Comparison of ENCODE assay signal across 8 mouse cellular contexts in genomic region chr5:139750535-139750934, GRCm38 (mm10). TPM values are rescaled to one million over a fixed set of nuclear protein-coding genes. Genes with fewer than 3 reads are reported as not detected.
DNase-seq lines count a peak whose midpoint lies in the region; ATAC-seq and TF ChIP-seq lines count a peak whose summit lies in the region.

No protein-coding gene starts in this region.

- no peaks in the 10 kb centered on the region for H3K27me3 ChIP-seq in thymus, adult 2 months (ENCODE audit: control insufficient read depth, insufficient read depth, low read length)
- H3K27me3 ChIP-seq in forebrain, embryonic 15.5 days: 0 out of 2 replicates have a peak, but pooled peaks cover 4% of the 10 kb centered on the region
- no peaks in the 10 kb centered on the region for H3K27me3 ChIP-seq in liver, embryonic 16.5 days (ENCODE audit: control insufficient read depth, insufficient read depth, low read depth, low read length)
- H3K27me3 ChIP-seq in neural tube, embryonic 12.5 days (replicated peaks): no peaks in the 10 kb centered on the region; the same call in 1 of the 2 replicates

- peak; percentile 62 for DNase-seq in thymus, adult 2 months
- DNase-seq in thymus, adult 18-20 months: no peak
- DNase-seq in brain, embryonic 14.5 days (ENCODE audit: low read depth): peak; percentile 70
- DNase-seq in hindlimb bud, embryonic 11.5 days (ENCODE audit: extremely low spot score, low read depth, low spot score): peak; percentile 30
- peak; percentile 64 for DNase-seq in urinary bladder, postnatal 25 days (ENCODE audit: low spot score)

- H3K4me2 ChIP-seq in forebrain, embryonic 15.5 days (replicated peaks): no peak overlapping the region
- H3K4me2 ChIP-seq in liver, embryonic 16.5 days (ENCODE audit: low read depth, low read length): no peak overlapping the region
- H3K4me2 ChIP-seq in neural tube, embryonic 12.5 days (replicated peaks): no peak overlapping the region

- peaks cover 4% of the 10 kb centered on the region; the same call in 1 of the 2 replicates for H3K36me3 ChIP-seq in thymus, adult 2 months (ENCODE audit: control insufficient read depth, insufficient read depth, low read length)
- H3K36me3 ChIP-seq in forebrain, embryonic 15.5 days: peaks cover 37% of the 10 kb centered on the region
- H3K36me3 ChIP-seq in liver, embryonic 16.5 days (ENCODE audit: control insufficient read depth, insufficient read depth): peaks cover 3% of the 10 kb centered on the region; the same call in 1 of the 2 replicates
- H3K36me3 ChIP-seq in neural tube, embryonic 12.5 days: peaks cover 51% of the 10 kb centered on the region

- TF ChIP-seq CTCF in thymus, adult 2 months (IDR thresholded peaks at IDR 0.05; ENCODE audit: borderline replicate concordance, control insufficient read depth, extremely low read depth, insufficient read depth, low read length, poor library complexity): peak; percentile 91; the same call in 1 of the 2 replicates
- peak; percentile 93 for TF ChIP-seq CTCF in brain, embryonic 14.5 days (IDR thresholded peaks at IDR 0.05; ENCODE audit: borderline replicate concordance, extremely low read depth, insufficient read depth, insufficient read length)

- H3K4me1 ChIP-seq in thymus, adult 2 months (replicated peaks; ENCODE audit: control insufficient read depth, insufficient read depth, low read length): no peaks in the 10 kb centered on the region
- H3K4me1 ChIP-seq in forebrain, embryonic 15.5 days: no peaks in the 10 kb centered on the region
- H3K4me1 ChIP-seq in liver, embryonic 16.5 days (ENCODE audit: control insufficient read depth, low read depth, low read length): no peaks in the 10 kb centered on the region; the same call in 1 of the 2 replicates
- H3K4me1 ChIP-seq in neural tube, embryonic 12.5 days: no peaks in the 10 kb centered on the region

- H3K9ac ChIP-seq in forebrain, embryonic 15.5 days (replicated peaks): no peak overlapping the region
- no peak overlapping the region for H3K9ac ChIP-seq in liver, embryonic 16.5 days (ENCODE audit: low read depth, low read length)
- no peak overlapping the region for H3K9ac ChIP-seq in neural tube, embryonic 12.5 days

- TF ChIP-seq POLR2A in thymus, adult 2 months (IDR thresholded peaks at IDR 0.05; ENCODE audit: control insufficient read depth, extremely low read depth, insufficient read depth, low read length, poor library complexity): no peak
- TF ChIP-seq POLR2A in brain, embryonic 14.5 days (IDR thresholded peaks at IDR 0.05; ENCODE audit: borderline replicate concordance, extremely low read depth, insufficient read depth, insufficient read length, poor library complexity, severe bottlenecking): no peak

- peak; percentile 20; the same call in 1 of the 2 replicates for ATAC-seq in forebrain, embryonic 15.5 days (replicated peaks)
- ATAC-seq in liver, embryonic 16.5 days (ENCODE audit: low read depth): peak; percentile 20; the same call in 1 of the 2 replicates
- 0 out of 2 replicates have a peak, but pooled peaks have one; percentile 5 for ATAC-seq in neural tube, embryonic 12.5 days (ENCODE audit: low FRiP score, low read depth)

- no peaks in the 10 kb centered on the region for H3K9me3 ChIP-seq in forebrain, embryonic 15.5 days
- H3K9me3 ChIP-seq in liver, embryonic 16.5 days (replicated peaks; ENCODE audit: control insufficient read depth, low read length): no peaks in the 10 kb centered on the region
- H3K9me3 ChIP-seq in neural tube, embryonic 12.5 days: no peaks in the 10 kb centered on the region

- H3K4me3 ChIP-seq in thymus, adult 2 months (ENCODE audit: control insufficient read depth, insufficient read depth, low read length): no peak overlapping the region
- no peak overlapping the region for H3K4me3 ChIP-seq in forebrain, embryonic 15.5 days
- H3K4me3 ChIP-seq in liver, embryonic 16.5 days (ENCODE audit: low read depth, low read length): no peak overlapping the region
- no peak overlapping the region for H3K4me3 ChIP-seq in neural tube, embryonic 12.5 days

- H3K27ac ChIP-seq in thymus, adult 2 months (ENCODE audit: control insufficient read depth, insufficient read depth, low read length): no peak overlapping the region
- H3K27ac ChIP-seq in forebrain, embryonic 15.5 days (replicated peaks): no peak overlapping the region
- H3K27ac ChIP-seq in liver, embryonic 16.5 days (ENCODE audit: low read length): no peak overlapping the region
- no peak overlapping the region for H3K27ac ChIP-seq in neural tube, embryonic 12.5 days

RNA-seq across cellular contexts. Expression of gene Micall2, which starts 14.4 kb away (rescaled TPM):
- 6.3 and 6.7 TPM in 2 replicates for polyA plus RNA-seq in thymus, adult 2 months (2012; rRNA removed)
- 7.7 and 11.8 TPM in 2 replicates for polyA plus RNA-seq in brain, embryonic 14.5 days (2012; rRNA removed)
- polyA plus RNA-seq in forebrain, embryonic 15.5 days (2015; fragmentation: Nextera tagmentation; extraction: Ambion mirVana): 4.0 and 4.3 TPM in 2 replicates
- 10.4 and 11.1 TPM in 2 replicates for polyA plus RNA-seq in liver, embryonic 16.5 days (2015; fragmentation: Nextera tagmentation; extraction: Ambion mirVana)
- 7.4 and 7.8 TPM in 2 replicates for polyA plus RNA-seq in neural tube, embryonic 12.5 days (2016; fragmentation: Nextera tagmentation; extraction: Ambion mirVana)

RNA-seq across cellular contexts. Expression of gene Ints1, which starts 24.9 kb away (rescaled TPM):
- polyA plus RNA-seq in thymus, adult 2 months (2012; rRNA removed): 214 and 251 TPM in 2 replicates
- polyA plus RNA-seq in brain, embryonic 14.5 days (2012; rRNA removed): 56.5 and 72.9 TPM in 2 replicates
- polyA plus RNA-seq in forebrain, embryonic 15.5 days (2015; fragmentation: Nextera tagmentation; extraction: Ambion mirVana): 27.1 and 31.1 TPM in 2 replicates
- polyA plus RNA-seq in liver, embryonic 16.5 days (2015; fragmentation: Nextera tagmentation; extraction: Ambion mirVana): 10.4 and 11.2 TPM in 2 replicates
- 33.7 and 34.3 TPM in 2 replicates for polyA plus RNA-seq in neural tube, embryonic 12.5 days (2016; fragmentation: Nextera tagmentation; extraction: Ambion mirVana)

RNA-seq across cellular contexts. Expression of gene Mafk, which starts 40.8 kb away (rescaled TPM):
- polyA plus RNA-seq in thymus, adult 2 months (2012; rRNA removed): 43.9 and 44.2 TPM in 2 replicates
- polyA plus RNA-seq in brain, embryonic 14.5 days (2012; rRNA removed): 12.6 and 13.6 TPM in 2 replicates
- polyA plus RNA-seq in forebrain, embryonic 15.5 days (2015; fragmentation: Nextera tagmentation; extraction: Ambion mirVana): 18.7 and 20.6 TPM in 2 replicates
- 43.3 and 44.6 TPM in 2 replicates for polyA plus RNA-seq in liver, embryonic 16.5 days (2015; fragmentation: Nextera tagmentation; extraction: Ambion mirVana)
- 12.8 and 12.9 TPM in 2 replicates for polyA plus RNA-seq in neural tube, embryonic 12.5 days (2016; fragmentation: Nextera tagmentation; extraction: Ambion mirVana)

Comparison
In these comparisons a context has a peak if more than half of its experiments do, and no peak if none do; other contexts are left out.
1. DNase-seq: peak in thymus, adult 2 months (single experiment), brain, embryonic 14.5 days (single experiment), hindlimb bud, embryonic 11.5 days (single experiment) and urinary bladder, postnatal 25 days (single experiment); none in thymus, adult 18-20 months (0 of 2).
2. Peak in every context shown above with its lines, with median percentiles within 50 percentile points of each other: ATAC-seq.